Mouse (Mus musculus) gastrocnemius, postnatal 14 days (tissue): Measurements from ENCODE around the gene Mxd1. TPM values are rescaled to one million over a fixed set of nuclear protein-coding genes. Genes with fewer than 3 reads are reported as not detected.

ENCODE experiments used
- DNase-seq: peaks from one replicate; pipeline ENCODE4 v3.0.0; 2021; ENCODE audit warnings: mixed read lengths
- intact Hi-C: fragments of 180-260 bp; cut with DNase I; formaldehyde crosslinking; loops from one replicate; pipeline ENCODE4 v1.15.1; 2025; ENCODE audit warnings: low total_unique reads
- total RNA-seq, 2 experiments: library from RNA; stranded (reverse); gene quantifications; 2 replicates each; pipeline ENCODE4 v1.2.3; 2021

Mxd1 gene
- total RNA-seq, 2 experiments from 2014 or later, result 3.9 to 4.0 TPM

DNA sequence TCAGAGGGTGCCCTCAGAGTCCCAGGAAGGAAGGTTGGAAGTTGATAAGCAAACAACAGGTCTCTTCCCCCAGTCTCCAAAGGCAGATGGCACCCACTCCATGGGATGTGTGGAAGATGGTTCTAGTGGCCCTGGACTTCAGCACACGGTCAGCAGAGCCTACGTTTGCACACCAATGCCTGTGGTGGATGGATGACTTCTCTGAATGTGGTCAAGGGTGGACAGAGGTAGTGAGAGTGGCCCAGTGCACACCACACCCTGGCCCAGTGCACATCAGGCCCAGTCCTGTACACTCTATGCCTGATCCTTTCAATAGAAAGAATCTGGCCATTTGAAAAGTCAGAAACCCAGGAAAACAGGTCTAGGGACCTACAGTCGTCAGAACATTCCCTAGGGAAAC is 10.5 kb downstream of the Mxd1 start:
- no peak for DNase-seq
- intact Hi-C loops, result no loop called here

DNA sequence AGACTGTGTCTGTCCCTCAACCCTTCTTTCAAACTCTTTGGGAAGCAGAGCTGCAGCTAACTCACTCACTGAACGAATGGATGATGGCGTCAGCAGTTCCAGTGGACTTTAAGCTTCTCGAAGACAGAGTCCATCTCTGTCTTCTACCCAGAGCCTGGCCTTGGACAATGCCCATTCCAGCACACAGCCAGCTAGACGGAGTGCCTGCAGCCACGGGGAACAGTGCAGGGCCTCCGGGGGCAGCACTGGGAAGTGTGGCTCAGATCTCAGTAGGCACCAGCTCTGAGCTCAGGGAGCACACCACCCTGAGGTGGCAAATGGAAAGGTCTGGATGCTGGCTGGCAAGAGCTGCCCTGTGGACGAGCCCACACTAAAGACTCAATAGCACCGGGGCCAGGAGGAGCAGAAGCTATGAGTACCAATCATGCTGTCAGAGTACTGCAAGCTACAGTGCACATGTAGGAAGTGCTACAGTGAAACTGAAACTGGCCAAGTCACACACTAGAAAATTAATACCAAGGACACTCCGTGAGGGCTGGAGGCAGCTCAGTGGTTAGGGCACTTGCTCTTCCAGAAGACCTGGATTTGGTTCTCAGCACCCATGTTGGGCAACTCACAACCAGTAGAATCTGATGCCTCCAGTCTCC is 14.6 kb downstream of the Mxd1 start:
- no peak for DNase-seq
- intact Hi-C loops, result no loop called here

GRCm38 (mm10) chr6:86653026-86653425 is 15.9 kb downstream of the Mxd1 start:
- no peak for DNase-seq
- intact Hi-C loops, result no loop called here

GRCm38 (mm10) chr6:86646143-86646542 is 22.8 kb downstream of the Mxd1 start:
- intact Hi-C loops, result no loop called here
- no peak for DNase-seq

- no peak for DNase-seq
- intact Hi-C loops, result no loop called here
Measured at GRCm38 (mm10) chr6:86645551-86645950, 23.4 kb downstream of the Mxd1 start.

- DNase-seq, result no peak
- intact Hi-C loops, result no loop called here
Measured at GRCm38 (mm10) chr6:86644775-86645400, 24.1 kb downstream of the Mxd1 start.

- intact Hi-C loops, result no loop called here
- DNase-seq, result no peak
Measured at GRCm38 (mm10) chr6:86641716-86642115, 27.2 kb downstream of the Mxd1 start.

GRCm38 (mm10) chr6:86640776-86641175 is 28.2 kb downstream of the Mxd1 start:
- intact Hi-C loops, result no loop called here
- DNase-seq, result no peak

DNA sequence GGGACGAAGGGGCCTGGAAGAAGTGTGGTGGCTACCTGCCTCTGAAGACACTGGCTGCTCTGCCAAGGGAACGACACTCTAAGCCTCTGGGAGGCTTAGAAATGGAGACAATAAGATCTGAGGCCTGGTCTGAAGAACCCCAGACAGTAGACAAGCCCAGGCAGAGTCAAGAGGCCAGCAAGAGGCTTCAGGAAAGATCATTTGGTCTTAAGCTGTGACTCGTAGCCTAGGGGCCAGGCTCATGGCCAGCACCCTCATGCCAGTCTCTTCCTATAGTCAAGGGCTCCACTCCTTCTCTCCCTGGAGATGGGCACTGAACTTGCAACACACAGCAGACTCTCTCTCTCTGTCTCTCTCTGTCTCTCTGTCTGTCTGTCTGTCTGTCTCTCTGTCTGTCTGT is 28.8 kb downstream of the Mxd1 start:
- DNase-seq, result no peak
- intact Hi-C loops, result no loop called here

DNA sequence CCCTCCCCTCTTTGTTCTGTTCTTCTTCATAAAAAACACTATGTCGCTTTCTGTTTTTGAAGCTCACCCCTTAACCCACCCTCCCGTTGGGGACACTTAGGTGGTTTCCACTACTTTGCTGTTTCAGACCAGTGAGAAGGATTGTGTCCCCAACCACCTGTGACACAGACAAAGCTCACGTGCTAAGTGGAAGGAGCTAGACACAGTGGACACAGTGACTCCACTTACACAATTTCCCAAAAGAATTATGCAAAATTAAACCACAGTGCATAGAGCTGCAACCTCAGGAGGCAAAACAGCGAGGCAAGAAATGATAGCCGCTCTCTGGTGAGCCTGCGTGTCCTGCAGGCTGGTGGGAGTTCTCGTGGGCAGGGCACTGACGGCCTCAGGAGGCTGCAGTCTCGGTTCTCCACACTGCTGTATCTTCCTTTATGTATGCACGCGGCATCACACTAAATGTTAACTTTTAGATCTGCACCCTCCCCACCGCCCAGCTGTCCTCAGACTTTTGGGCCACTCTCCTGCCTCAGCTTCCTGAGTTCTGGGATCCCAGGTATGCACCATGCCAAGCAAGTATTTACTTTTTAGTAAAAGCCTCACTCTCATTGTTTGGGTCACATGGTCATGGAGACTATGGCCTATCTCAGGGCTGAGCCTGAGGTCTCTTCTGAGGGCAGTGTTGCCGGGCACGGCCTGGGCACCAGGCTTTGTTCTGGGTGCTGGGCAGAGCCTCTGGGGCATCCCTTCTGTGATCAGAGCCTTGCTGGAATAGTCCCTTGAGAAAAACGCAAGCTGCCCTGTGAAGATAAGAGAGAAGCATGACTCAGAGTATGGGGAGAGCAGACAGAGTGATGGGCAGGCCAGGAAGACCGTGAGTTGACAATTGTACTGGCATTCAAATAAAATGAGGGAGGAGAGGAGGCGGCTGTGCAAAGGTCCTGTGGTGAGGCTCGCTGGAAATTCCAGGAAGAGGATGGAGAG is 29.5 kb downstream of the Mxd1 start:
- intact Hi-C loops, result no loop called here
- no peak for DNase-seq

DNA sequence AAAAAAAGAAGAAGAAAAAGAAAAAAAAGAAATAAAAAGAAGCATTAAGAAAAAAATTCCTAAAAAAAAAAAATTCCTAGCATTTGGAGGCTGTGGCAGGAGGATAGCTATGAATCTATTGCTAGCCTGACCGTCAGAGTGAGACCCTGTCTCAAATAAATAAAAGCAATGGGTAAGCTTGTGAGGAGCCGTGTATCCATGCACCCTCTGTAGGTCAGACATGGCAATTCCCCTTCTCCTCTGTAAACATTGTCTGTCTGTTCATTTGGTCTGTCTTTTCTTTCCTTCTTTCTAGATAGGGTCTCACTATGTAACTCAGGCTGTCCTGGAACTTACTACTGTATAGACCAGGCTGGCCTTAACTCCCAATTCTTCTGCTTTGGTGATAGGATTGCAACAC is 30.5 kb downstream of the Mxd1 start:
- intact Hi-C loops, result no loop called here

GRCm38 (mm10) chr6:86637860-86638259 is 31.1 kb downstream of the Mxd1 start:
- intact Hi-C loops, result no loop called here
- no peak for DNase-seq

More for the DNA sequence above, 30.5 kb downstream of the Mxd1 start:
- no peak for DNase-seq

DNA sequence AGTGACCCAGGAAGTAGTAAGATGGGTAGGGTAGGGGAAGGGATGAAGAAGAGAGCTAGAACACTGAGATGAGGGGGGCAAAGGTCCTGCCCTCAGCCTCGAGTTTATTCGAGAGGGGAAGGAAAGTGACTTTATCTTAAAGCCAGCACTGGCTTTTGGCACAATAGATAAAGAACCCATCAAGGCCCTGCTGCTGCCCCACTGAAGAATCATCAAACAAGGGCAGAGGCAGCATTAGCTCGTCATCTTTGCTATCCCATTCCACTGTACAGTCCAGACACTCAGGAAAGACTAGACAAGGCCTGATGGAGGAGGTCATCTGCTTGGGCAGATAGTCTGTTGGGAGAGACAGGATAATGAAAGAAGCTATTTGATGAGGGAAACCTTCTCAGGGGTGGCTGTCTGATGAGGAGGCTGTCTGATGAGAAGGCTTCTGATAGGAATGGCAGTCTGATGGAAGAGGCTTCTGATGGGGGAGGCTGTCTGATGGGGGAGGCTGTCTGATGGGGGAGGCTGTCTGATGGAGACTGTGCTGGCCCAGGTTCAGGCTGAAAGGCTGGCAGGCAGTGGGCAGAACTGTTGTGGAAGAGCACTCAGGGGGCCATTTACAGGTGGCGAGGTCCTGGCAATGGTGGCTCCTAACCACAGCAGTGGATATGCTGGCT is 31.7 kb downstream of the Mxd1 start:
- DNase-seq, result no peak
- intact Hi-C loops, result no loop called here

DNA sequence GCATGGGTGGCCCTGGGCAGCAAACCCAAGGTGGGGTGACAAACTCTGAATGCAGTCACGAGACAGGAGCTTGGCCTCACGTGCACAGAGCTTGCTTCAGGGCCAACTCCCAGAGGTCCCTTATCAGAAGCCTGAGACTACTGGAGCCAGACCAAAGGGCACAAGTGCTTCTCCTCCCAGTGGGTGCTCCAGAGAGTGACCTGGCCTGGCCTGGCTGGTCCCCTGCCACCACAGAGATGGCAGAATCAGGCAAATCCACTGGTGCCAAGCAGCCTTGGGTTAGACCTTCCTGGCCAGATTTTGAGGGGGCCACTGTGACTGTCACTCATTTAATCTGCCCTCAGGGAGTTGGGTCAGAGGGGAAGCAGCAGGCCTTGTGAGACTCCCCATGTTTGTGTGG is 32.5 kb downstream of the Mxd1 start:
- no peak for DNase-seq
- intact Hi-C loops, result no loop called here

DNA sequence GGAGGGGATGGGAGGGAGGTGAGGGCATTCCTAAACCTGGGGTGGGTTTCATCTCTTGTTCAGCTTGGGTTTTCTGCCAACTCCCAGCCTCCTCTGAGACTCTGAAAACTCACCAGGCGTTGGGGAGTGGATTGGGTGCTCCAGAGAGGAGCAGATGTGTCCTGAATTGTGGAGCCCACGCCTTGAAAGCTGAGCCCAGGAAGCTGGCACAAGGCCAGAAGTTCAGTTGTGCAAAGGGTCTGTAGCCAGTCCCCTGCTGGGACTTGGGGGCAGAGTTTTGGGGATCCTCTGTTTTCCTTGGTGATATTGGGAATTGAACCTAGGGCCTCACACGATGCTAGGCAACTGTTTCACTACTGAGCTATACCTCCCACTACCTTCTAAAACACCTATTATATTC is 38.8 kb downstream of the Mxd1 start:
- intact Hi-C loops, result no loop called here
- no peak for DNase-seq

DNA sequence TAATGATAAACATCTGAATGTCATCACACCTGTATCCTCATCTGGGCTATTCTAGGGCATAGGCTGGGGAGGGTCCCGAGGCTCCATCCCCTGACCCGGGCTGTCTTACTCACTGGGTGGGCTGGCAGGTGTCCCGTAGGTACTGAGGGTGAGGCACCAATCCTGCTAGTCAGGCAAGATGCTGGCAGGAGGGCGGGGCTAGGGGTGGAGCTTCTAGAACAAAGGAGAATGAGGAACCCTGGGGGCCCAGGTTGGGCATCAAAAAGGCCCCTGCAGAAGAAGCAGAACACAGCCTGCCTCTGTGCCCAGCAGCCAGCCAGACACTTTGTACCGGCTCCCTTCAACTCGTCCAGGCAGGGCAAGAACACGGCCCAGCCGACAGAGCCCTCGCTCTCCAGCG is 41.0 kb downstream of the Mxd1 start, which contains the start of gene Asprv1:
Gene Asprv1, plus strand, starts transcription at position 219 of the 400 bp plus-strand sequence.
- intact Hi-C loops, result no loop called here
- no peak for DNase-seq

GRCm38 (mm10) chr6:86624074-86625030 is 44.6 kb downstream of the Mxd1 start:
- intact Hi-C loops, result no loop called here
- no peak for DNase-seq

GRCm38 (mm10) chr6:86623201-86623600 is 45.8 kb downstream of the Mxd1 start:
- no peak for DNase-seq
- intact Hi-C loops, result no loop called here

DNA sequence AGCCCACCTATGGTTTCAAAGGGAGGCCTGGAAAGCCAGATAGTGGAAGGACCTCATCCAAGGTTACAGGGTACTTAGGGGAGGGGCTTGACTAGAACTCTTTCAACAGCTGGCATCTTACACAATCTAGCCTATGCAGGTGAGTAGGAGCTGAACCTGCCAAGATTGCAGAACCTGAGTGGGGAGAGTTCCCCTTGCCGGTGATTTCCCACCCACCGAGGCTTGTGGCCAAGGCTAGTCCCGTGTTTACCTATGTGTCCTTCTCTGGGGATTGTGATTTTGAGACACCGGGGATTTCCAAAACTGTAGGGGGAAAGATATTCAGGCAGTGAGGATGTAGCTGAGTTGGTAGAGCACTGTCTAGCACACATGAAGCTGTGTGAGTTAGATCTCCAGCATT is 53.7 kb downstream of the Mxd1 start:
- intact Hi-C loops, result no loop called here
- DNase-seq, result no peak
